Mouse (Mus musculus) myocyte (in vitro differentiated cells): ENCODE results near the gene Hhipl1.

Experiments used
- CEBPB ChIP-seq: IDR thresholded peaks from 2 replicates; pipeline ENCODE4 v1.6.1; 2011; ENCODE audit warnings: mild to moderate bottlenecking, moderate library complexity; ENCODE audit not compliant: poor library complexity, insufficient read depth, severe bottlenecking
- E2F4 ChIP-seq: IDR thresholded peaks from one replicate; pipeline ENCODE4 v1.6.1; 2011; ENCODE audit warnings: mild to moderate bottlenecking, control low read depth, moderate library complexity; ENCODE audit not compliant: insufficient read depth
- MAX ChIP-seq: IDR thresholded peaks from one replicate; pipeline ENCODE4 v1.6.1; 2011; ENCODE audit warnings: low read depth, mild to moderate bottlenecking, control low read depth
- MYOD1 ChIP-seq, 3 experiments: IDR thresholded peaks; one replicate each; pipeline ENCODE4 v1.6.1; 2011; ENCODE audit warnings: control low read depth in 2 of 3, low read depth in 2 of 3, mild to moderate bottlenecking in 2 of 3, moderate library complexity in 1 of 3; ENCODE audit not compliant: insufficient read length in 2 of 3, control insufficient read depth in 1 of 3
- MYOG ChIP-seq, 3 experiments: IDR thresholded peaks; one replicate each; pipeline ENCODE4 v1.6.1; 2011; ENCODE audit warnings: control low read depth in 2 of 3, low read depth in 2 of 3, mild to moderate bottlenecking in 2 of 3; ENCODE audit not compliant: insufficient read length in 2 of 3, control insufficient read depth in 1 of 3, insufficient read depth in 1 of 3
- POLR2A ChIP-seq: IDR thresholded peaks from one replicate; pipeline ENCODE4 v1.6.1; 2011; ENCODE audit warnings: low read depth, mild to moderate bottlenecking, control low read depth, moderate library complexity; ENCODE audit not compliant: insufficient read length
- POLR2AphosphoS2 ChIP-seq: IDR thresholded peaks from one replicate; pipeline ENCODE4 v1.6.1; 2011; ENCODE audit warnings: low read depth, control low read depth; ENCODE audit not compliant: insufficient read length
- REST ChIP-seq: IDR thresholded peaks from one replicate; pipeline ENCODE4 v1.6.1; 2011; ENCODE audit warnings: mild to moderate bottlenecking, control low read depth, moderate library complexity; ENCODE audit not compliant: insufficient read depth, insufficient read length
- SRF ChIP-seq: IDR thresholded peaks from one replicate; pipeline ENCODE4 v1.6.1; 2011; ENCODE audit warnings: low read depth; ENCODE audit not compliant: control insufficient read depth, insufficient read length
- TCF12 ChIP-seq: IDR thresholded peaks from one replicate; pipeline ENCODE4 v1.6.1; 2011; ENCODE audit warnings: mild to moderate bottlenecking, control low read depth; ENCODE audit not compliant: poor library complexity, insufficient read depth, severe bottlenecking
- TCF3 ChIP-seq: IDR thresholded peaks from one replicate; pipeline ENCODE4 v1.6.1; 2011; ENCODE audit warnings: low read depth, control low read depth; ENCODE audit not compliant: insufficient read length
- USF1 ChIP-seq: IDR thresholded peaks from one replicate; pipeline ENCODE4 v1.6.1; 2011; ENCODE audit warnings: low read depth, mild to moderate bottlenecking, control low read depth, moderate library complexity

GRCm38 (mm10) chr12:108297033-108297432, 9.0 kb upstream of the Hhipl1 start:
- no peak for TF ChIP-seq POLR2A
- TF ChIP-seq SRF: no peak
- no peak for TF ChIP-seq TCF3
- no peak for TF ChIP-seq CEBPB
- no peak for TF ChIP-seq USF1
- no peak for TF ChIP-seq POLR2AphosphoS2
- TF ChIP-seq REST: no peak
- no peak for TF ChIP-seq MYOD1 (IDR thresholded peaks at IDR 0.05; ENCODE audit: control insufficient read depth in 1 of 3, insufficient read length in 2 of 3, low read depth in 2 of 3)
- no peak for TF ChIP-seq TCF12
- no peak for TF ChIP-seq E2F4
- no peak for TF ChIP-seq MAX
- TF ChIP-seq MYOG (IDR thresholded peaks at IDR 0.05; ENCODE audit: control insufficient read depth in 1 of 3, insufficient read depth in 1 of 3, insufficient read length in 2 of 3, low read depth in 2 of 3): no peak
